Mouse (Mus musculus) testis, adult 2 months (tissue): Measurements from ENCODE around the gene Pax6. TPM values are rescaled to one million over a fixed set of nuclear protein-coding genes. Genes with fewer than 3 reads are reported as not detected.

Experiments used
- H3K27ac ChIP-seq: fragments of 200-500 bp; 2 replicates; pipeline ENCODE4 v1.5.1; 2012; ENCODE audit warnings: low read depth, low read length; ENCODE audit not compliant: control insufficient read depth, insufficient read depth
- H3K27me3 ChIP-seq: fragments of 200-500 bp; 2 replicates; pipeline ENCODE4 v1.6.1; 2012; ENCODE audit warnings: mild to moderate bottlenecking, low read length, moderate library complexity; ENCODE audit not compliant: control insufficient read depth, insufficient read depth
- H3K36me3 ChIP-seq: fragments of 200-500 bp; 2 replicates; pipeline ENCODE4 v1.6.1; 2012; ENCODE audit warnings: mild to moderate bottlenecking, low read length; ENCODE audit not compliant: control insufficient read depth, insufficient read depth
- H3K4me1 ChIP-seq: fragments of 200-500 bp; 2 replicates; pipeline ENCODE4 v1.6.1; 2012; ENCODE audit warnings: low read length; ENCODE audit not compliant: control insufficient read depth, insufficient read depth
- H3K4me3 ChIP-seq: fragments of 200-500 bp; 2 replicates; pipeline ENCODE4 v1.5.1; 2012; ENCODE audit warnings: low read depth, mild to moderate bottlenecking, low read length, moderate library complexity, mixed read lengths; ENCODE audit not compliant: control insufficient read depth
- CTCF ChIP-seq: fragments of 200-500 bp; IDR thresholded peaks from 2 replicates; pipeline ENCODE4 v1.5.1; 2012; ENCODE audit warnings: low read depth, mild to moderate bottlenecking, inconsistent platforms, low read length, moderate library complexity; ENCODE audit not compliant: control insufficient read depth, insufficient read depth, insufficient replicate concordance
- POLR2A ChIP-seq: fragments of 200-500 bp; IDR thresholded peaks from 2 replicates; pipeline ENCODE4 v1.6.1; 2012; ENCODE audit warnings: low read depth, mild to moderate bottlenecking, inconsistent platforms, low read length, moderate library complexity; ENCODE audit not compliant: control insufficient read depth
- polyA plus RNA-seq: library from polyadenylated mRNA; depleted of rRNA; stranded (reverse); fragments of >200 nt; gene quantifications from 2 replicates; pipeline ENCODE4 v1.2.3, GENCODE M21; 2012; rRNA removed

Gene Pax6
- polyA plus RNA-seq, 1 experiment: 0.32 TPM

DNA sequence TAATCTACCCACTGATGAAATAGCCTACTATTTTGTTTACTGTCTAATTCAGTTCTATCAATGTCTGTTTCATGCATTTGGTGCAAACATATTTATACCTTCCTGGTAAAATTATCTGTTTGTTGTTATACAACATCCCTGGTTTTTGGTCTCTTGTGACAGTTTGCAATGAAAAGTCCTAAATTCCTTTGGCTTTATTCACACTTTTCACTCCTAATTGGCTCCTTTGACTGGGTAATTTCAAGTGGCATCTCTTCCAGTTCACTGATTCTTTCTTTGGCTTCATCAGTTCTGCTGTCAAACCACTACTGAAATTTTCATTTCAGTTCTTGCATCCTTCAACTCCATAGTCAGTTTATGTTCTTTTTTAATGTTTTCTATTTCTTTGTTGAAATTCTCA is 67.5 kb downstream of the Pax6 start:
- no peak overlapping the region for H3K4me3 ChIP-seq

GRCm38 (mm10) chr2:105746896-105747295 is 78.2 kb downstream of the Pax6 start:
- Histone ChIP-seq H3K4me3 (no peak overlapping the region), H3K27me3 (no peaks in the 10 kb centered on the region), H3K4me1 (no peaks in the 10 kb centered on the region), H3K36me3 (no peaks in the 10 kb centered on the region), H3K27ac (no peak overlapping the region)
- TF ChIP-seq POLR2A: no peak

More for the DNA sequence above, 67.5 kb downstream of the Pax6 start:
- no peak for TF ChIP-seq CTCF
- TF ChIP-seq POLR2A: no peak
- no peaks in the 10 kb centered on the region for H3K36me3 ChIP-seq
- no peak overlapping the region for H3K27ac ChIP-seq
- no peaks in the 10 kb centered on the region for H3K27me3 ChIP-seq
- no peaks in the 10 kb centered on the region for H3K4me1 ChIP-seq

Other genes starting within 250 kb of the Pax6 start
- 2.9 and 3.3 TPM in 2 replicates for gene Elp4, start 235.7 kb downstream of the Pax6 start, polyA plus RNA-seq
- gene Immp1l, start 235.7 kb downstream of the Pax6 start, polyA plus RNA-seq: 52.9 and 66.7 TPM in 2 replicates